Mouse (Mus musculus) lung, embryonic 14.5 days (tissue): Measurements from ENCODE around the gene Thegl. TPM values are rescaled to one million over a fixed set of nuclear protein-coding genes. Genes with fewer than 3 reads are reported as not detected.

Source experiments
- ATAC-seq: fragments of 200-750 bp; cut with Nextera tagmentation; 2 replicates; pipeline ENCODE4 v1.8.0; 2017; ENCODE audit warnings: mild to moderate bottlenecking, moderate TSS enrichment, moderate library complexity; ENCODE audit not compliant: insufficient read depth
- DNase-seq: peaks from one replicate; pipeline ENCODE4 v3.0.0-alpha.2; 2015
- H3K27ac ChIP-seq: fragments of 300-500 bp; sonication (generic); 2 replicates; pipeline ENCODE4 v1.5.1; 2014; ENCODE audit warnings: low read depth, mild to moderate bottlenecking, moderate library complexity
- H3K27me3 ChIP-seq: fragments of 300-500 bp; sonication (generic); 2 replicates; pipeline ENCODE4 v1.6.1; 2014; ENCODE audit warnings: low read length, control low read depth; ENCODE audit not compliant: insufficient read depth
- H3K36me3 ChIP-seq: fragments of 300-500 bp; sonication (generic); 2 replicates; pipeline ENCODE4 v1.6.1; 2014; ENCODE audit warnings: control low read depth; ENCODE audit not compliant: insufficient read depth
- H3K4me1 ChIP-seq: fragments of 300-500 bp; sonication (generic); 2 replicates; pipeline ENCODE4 v1.6.1; 2014; ENCODE audit warnings: antibody characterized with exemption, control low read depth; ENCODE audit not compliant: insufficient read depth
- H3K4me2 ChIP-seq: fragments of 300-500 bp; sonication (generic); 2 replicates; pipeline ENCODE4 v1.6.1; 2014; ENCODE audit warnings: mild to moderate bottlenecking
- H3K4me3 ChIP-seq: fragments of 300-500 bp; sonication (generic); 2 replicates; pipeline ENCODE4 v1.5.1; 2014; ENCODE audit warnings: low read depth, low read length
- H3K9ac ChIP-seq: fragments of 300-500 bp; sonication (generic); 2 replicates; pipeline ENCODE4 v1.6.1; 2014
- H3K9me3 ChIP-seq: fragments of 300-500 bp; sonication (generic); 2 replicates; pipeline ENCODE4 v1.6.1; 2016; ENCODE audit warnings: low read depth, low read length, control low read depth
- CTCF ChIP-seq: IDR thresholded peaks from 2 replicates; pipeline ENCODE4 v1.5.1; 2016; ENCODE audit warnings: antibody characterized with exemption, low read depth
- WGBS: fragments of 180-500 bp; shearing (Covaris S2); extraction: QIAGEN DNeasy Blood & Tissue Kit; methylation state at CpG from one replicate; pipeline ENCODE4 v1.1.7; 2014; 5-methylcytosine and 5-hydroxymethylcytosine counted together
- polyA plus RNA-seq: library from polyadenylated mRNA; unstranded; fragments of >200 nt; fragmentation: Nextera tagmentation; extraction: Ambion mirVana; gene quantifications from 2 replicates; pipeline ENCODE4 v1.2.1, GENCODE M21; 2014

Thegl gene
- polyA plus RNA-seq, 1 experiment from 2014 or later: 0.30 TPM

GRCm38 (mm10) chr5:77102522-77103365 is 86.9 kb downstream of the Thegl start:
- H3K27me3 ChIP-seq: no peaks in the 10 kb centered on the region
- TF ChIP-seq CTCF: no peak
- peak; percentile 61 for DNase-seq
- H3K36me3 ChIP-seq: no peaks in the 10 kb centered on the region
- no peak overlapping the region for H3K9ac ChIP-seq
- no peak overlapping the region for H3K4me2 ChIP-seq
- H3K27ac ChIP-seq: no peak overlapping the region
- no peaks in the 10 kb centered on the region for H3K9me3 ChIP-seq
- peaks cover 2% of the 10 kb centered on the region; the same call in 1 of the 2 replicates for H3K4me1 ChIP-seq
- WGBS: 69% methylated on average over 15 of the region's 15 CpGs
- peak; percentile 56; the same call in 1 of the 2 replicates for ATAC-seq
- no peak overlapping the region for H3K4me3 ChIP-seq

DNA sequence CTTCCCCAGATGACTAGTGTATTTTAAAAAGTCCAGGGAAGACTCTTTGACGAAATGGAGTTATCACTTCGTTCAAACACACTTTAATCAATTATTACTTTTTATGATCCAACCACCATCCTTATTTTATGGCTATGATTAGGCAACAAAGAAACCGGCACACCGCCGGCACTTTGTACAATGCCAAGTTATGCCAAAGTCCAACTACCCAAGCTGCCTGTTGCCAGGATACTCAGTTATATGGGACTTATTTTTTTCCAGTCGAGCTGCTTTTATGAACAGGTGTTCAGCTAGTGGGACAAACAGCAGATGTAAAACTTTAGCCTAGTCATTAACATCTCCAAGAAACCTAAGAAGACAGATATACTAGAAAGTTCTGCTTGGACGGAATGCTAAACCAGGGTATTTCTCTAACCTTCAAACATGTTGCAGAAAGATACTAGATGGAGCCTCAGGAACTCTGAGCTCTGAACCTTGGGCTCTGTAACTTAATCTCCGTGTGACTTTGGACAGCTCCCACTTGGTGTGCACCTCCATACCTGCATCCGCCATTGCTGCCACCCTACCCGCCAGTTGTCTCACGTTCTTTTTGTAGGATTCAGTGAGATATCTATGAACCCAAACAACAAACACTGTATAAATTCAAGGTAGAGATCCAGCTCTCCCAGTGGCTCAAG is 91.5 kb downstream of the Thegl start:
- no peaks in the 10 kb centered on the region for H3K27me3 ChIP-seq
- no peak for TF ChIP-seq CTCF
- H3K9ac ChIP-seq: no peak overlapping the region
- H3K4me1 ChIP-seq: 0 out of 2 replicates have a peak, but pooled peaks cover 2% of the 10 kb centered on the region
- 89% methylated on average over 11 of the region's 11 CpGs for WGBS
- DNase-seq: no peak
- no peak overlapping the region for H3K27ac ChIP-seq
- H3K9me3 ChIP-seq: no peaks in the 10 kb centered on the region
- no peak overlapping the region for H3K4me2 ChIP-seq
- no peaks in the 10 kb centered on the region for H3K36me3 ChIP-seq
- no peak overlapping the region for H3K4me3 ChIP-seq
- ATAC-seq: no peak

- no peak overlapping the region for H3K4me3 ChIP-seq
- H3K36me3 ChIP-seq: no peaks in the 10 kb centered on the region
- H3K4me2 ChIP-seq: no peak overlapping the region
- DNase-seq: no peak
- H3K4me1 ChIP-seq: 0 out of 2 replicates have a peak, but pooled peaks cover 2% of the 10 kb centered on the region
- no peaks in the 10 kb centered on the region for H3K9me3 ChIP-seq
- no peak for ATAC-seq
- 88% methylated on average over 6 of the region's 6 CpGs for WGBS
- H3K27ac ChIP-seq: no peak overlapping the region
- TF ChIP-seq CTCF: no peak
- H3K27me3 ChIP-seq: no peaks in the 10 kb centered on the region
- H3K9ac ChIP-seq: no peak overlapping the region
Measured at GRCm38 (mm10) chr5:77108806-77109205, 93.0 kb downstream of the Thegl start.

DNA sequence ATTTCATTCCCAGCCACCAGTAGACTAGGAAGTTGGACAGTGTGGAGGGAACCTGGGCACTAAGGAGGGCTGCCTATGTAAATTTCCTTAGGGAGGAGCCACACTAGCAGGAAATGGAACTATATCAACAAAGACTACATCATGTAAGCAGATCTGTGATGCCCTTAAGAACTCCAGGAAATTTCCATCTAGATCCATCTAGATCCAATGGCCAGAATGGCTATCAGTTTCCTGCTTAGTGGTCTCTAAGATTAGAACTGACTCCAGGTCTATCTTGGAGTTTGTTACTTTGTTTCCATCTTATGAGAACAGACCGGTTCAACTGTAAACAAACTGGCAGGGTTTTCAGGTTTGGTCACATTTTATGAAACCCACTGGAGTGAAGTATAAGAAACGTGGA is 94.0 kb downstream of the Thegl start:
- DNase-seq (no peak), ATAC-seq (no peak)
- Histone ChIP-seq H3K27me3 (no peaks in the 10 kb centered on the region), H3K4me1 (0 out of 2 replicates have a peak, but pooled peaks cover 2% of the 10 kb centered on the region), H3K27ac (no peak overlapping the region), H3K4me2 (no peak overlapping the region), H3K36me3 (no peaks in the 10 kb centered on the region), H3K9me3 (no peaks in the 10 kb centered on the region), H3K4me3 (no peak overlapping the region), H3K9ac (no peak overlapping the region)
- no peak for TF ChIP-seq CTCF
- WGBS: 51% methylated on average over 2 of the region's 2 CpGs

Other genes starting within 250 kb of the Thegl start
- 20.4 and 22.8 TPM in 2 replicates for gene Aasdh, start 110.5 kb upstream of the Thegl start, polyA plus RNA-seq
- 291 and 294 TPM in 2 replicates for gene Paics, start 64.7 kb upstream of the Thegl start, polyA plus RNA-seq
- gene Ppat, start 64.4 kb upstream of the Thegl start, polyA plus RNA-seq: 47.0 and 48.8 TPM in 2 replicates
- 100 and 103 TPM in 2 replicates for gene Srp72, start 41.3 kb upstream of the Thegl start, polyA plus RNA-seq
- gene Arl9, start 12.0 kb upstream of the Thegl start, polyA plus RNA-seq: 0.38 TPM in 1 of 2 replicates, not detected in the other
- 2.4 and 3.6 TPM in 2 replicates for gene Hopx, start 99.1 kb downstream of the Thegl start, polyA plus RNA-seq
- 0.32 and 1.3 TPM in 2 replicates for gene Spink2, start 195.4 kb downstream of the Thegl start, polyA plus RNA-seq
- 42.6 and 43.5 TPM in 2 replicates for gene Rest, start 249.5 kb downstream of the Thegl start, polyA plus RNA-seq